Mouse (Mus musculus): ENCODE data around the gene Trak2.
"Not testable (repeated sequence)": the region's sequence is repeated elsewhere in the genome, so short reads cannot be mapped to it uniquely, and the experiment has no call there.

Gene Trak2

GRCm38 (mm10) chr1:58879291-58879690 is 93.9 kb downstream of the Trak2 start:
- not testable (repeated sequence) for DNase-seq

GRCm38 (mm10) chr1:58876500-58876899 is 96.7 kb downstream of the Trak2 start:
- DNase-seq = not testable (repeated sequence)

- DNase-seq = not testable (repeated sequence)
These were observed 112.6 kb downstream of the Trak2 start for GRCm38 (mm10) chr1:58860586-58860985.

GRCm38 (mm10) chr1:58859738-58860365 is 113.4 kb downstream of the Trak2 start:
- peak; percentile 22 to 32 for DNase-seq

- DNase-seq = not testable (repeated sequence)
These were observed 114.1 kb downstream of the Trak2 start for GRCm38 (mm10) chr1:58859131-58859530.

- not testable (repeated sequence) for DNase-seq
These were observed 116.4 kb downstream of the Trak2 start for GRCm38 (mm10) chr1:58856811-58857210.

Measured in lung, postnatal 4 days (tissue).